Mouse (Mus musculus) adrenal gland, postnatal 10 days (tissue): Measurements from ENCODE around the gene Nprl3. TPM values are rescaled to one million over a fixed set of nuclear protein-coding genes. Genes with fewer than 3 reads are reported as not detected.
"Not testable (repeated sequence)": the region's sequence is repeated elsewhere in the genome, so short reads cannot be mapped to it uniquely, and the experiment has no call there.

Source experiments
- DNase-seq: peaks from one replicate; pipeline ENCODE4 v3.0.0; 2021; ENCODE audit warnings: mixed read lengths
- long read RNA-seq, 2 experiments: library from polyadenylated mRNA; stranded (forward); transcript quantifications; one replicate each; pipeline ENCODE4 v2.0.0; 2021
- total RNA-seq, 2 experiments: library from RNA; stranded (reverse); gene quantifications; 2 replicates each; pipeline ENCODE4 v1.2.3; 2021

Nprl3 gene
- 10 to 100 TPM; 36.9 to 50.1 TPM for total RNA-seq
- long read RNA-seq, experiment 1, transcript Nprl3-201 (13 exons, 2,865 nt): major isoform, 11 of 35 reads
- long read RNA-seq, experiment 1, partial matches to known transcripts: 9 of 35 reads
- long read RNA-seq, experiment 1, other reads (novel, unspliced or antisense): 13 of 35 reads
- long read RNA-seq, experiment 2, transcript Nprl3-201 (13 exons, 2,865 nt): major isoform, 9 of 32 reads
- long read RNA-seq, experiment 2, partial matches to known transcripts: 0 of 32 reads
- long read RNA-seq, experiment 2, other reads (novel, unspliced or antisense): 22 of 32 reads

DNA sequence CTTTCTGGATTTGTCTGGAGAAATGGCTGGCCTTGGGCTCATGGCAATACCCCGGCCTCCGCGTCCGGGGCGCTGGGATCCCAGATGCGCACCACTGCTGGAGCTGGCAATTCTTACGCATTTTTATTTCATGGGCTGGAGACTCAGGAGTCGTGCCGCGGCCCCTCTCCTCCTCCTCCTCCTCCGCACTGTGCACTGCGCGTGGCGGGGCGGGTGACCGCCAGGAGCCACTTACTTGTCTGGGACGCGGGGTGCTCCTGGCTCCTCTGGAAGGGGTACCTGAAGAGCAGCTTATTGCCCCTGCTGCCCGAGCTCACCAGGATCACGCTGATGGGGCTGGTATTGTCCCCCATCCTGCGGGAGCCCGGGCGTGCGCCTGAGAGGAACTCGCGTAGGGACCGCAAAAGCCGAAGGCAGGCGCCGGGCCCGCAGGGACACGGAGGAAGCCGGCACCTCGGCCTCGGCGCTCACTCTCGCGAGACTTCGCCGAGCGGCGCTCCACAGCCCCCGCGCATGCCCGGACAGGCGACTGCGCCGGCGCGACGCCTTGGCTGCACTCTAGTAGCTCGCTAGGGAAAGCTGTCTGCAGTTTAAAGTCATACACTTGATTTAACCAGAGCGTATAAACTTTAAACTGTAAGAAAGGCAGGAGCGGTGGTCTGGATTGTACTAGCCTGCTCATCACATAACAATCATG, at the start of gene Nprl3:
TSS of gene Nprl3 (minus strand) at position 520 of the 697 bp plus-strand sequence.
- peak; percentile 98 for DNase-seq

DNA sequence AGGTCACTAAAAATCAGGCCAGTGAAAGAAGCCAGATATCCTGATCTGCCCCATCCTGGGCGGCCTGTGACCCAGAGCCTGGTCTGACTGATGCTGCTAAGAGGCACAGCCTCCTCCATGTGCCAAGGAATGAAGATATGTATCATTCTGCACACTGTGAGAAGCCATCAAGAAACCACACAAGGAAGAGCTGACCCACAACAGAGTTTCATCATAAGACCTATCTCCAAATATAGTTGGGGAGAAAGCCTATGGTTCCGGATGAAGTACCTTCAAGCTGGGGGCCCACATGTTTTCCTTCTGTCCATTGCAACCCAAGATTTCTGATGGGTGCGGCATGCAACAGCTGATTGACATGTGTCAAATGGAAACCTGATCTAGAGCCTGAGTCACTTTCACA, 48.5 kb upstream of the Nprl3 start:
- no peak for DNase-seq

DNA sequence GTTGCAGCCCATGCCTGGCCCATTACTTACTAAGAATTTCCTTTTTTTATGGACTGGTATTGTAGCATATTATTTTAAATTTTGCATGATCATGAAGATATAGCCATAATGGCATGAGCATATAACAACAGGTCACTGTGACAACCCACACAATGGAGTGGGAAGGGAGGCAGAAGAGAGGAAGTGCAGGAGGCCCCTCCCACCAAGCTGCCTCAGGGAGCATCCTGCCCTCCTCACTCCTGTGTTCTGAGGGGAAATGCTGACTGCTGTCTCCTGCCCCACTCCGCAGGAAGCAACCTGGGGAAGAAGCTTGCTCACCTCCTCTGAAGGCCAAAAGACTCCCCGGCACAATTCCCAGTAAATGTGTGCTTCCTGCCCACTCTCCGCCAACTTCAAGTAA, 42.4 kb upstream of the Nprl3 start:
- DNase-seq: no peak

DNA sequence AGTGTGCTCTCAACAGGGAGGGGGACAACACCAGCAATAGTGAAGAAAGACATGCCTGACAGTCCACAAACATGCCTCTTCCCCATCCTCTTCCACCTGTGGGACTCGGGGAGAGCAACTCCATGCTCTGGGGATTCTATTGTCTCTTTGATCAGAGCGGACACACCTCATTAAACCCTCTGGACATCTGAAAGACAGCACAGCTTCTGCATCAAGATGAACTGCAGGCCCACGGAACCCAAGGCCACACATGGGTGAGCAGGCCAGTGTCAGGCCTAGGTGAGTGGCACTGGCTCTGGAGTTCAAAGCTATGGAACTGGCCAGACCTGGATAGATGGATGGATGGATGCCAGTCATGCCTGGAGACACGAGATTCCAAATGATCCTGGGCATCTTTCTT, 41.9 kb upstream of the Nprl3 start:
- DNase-seq: no peak

DNA sequence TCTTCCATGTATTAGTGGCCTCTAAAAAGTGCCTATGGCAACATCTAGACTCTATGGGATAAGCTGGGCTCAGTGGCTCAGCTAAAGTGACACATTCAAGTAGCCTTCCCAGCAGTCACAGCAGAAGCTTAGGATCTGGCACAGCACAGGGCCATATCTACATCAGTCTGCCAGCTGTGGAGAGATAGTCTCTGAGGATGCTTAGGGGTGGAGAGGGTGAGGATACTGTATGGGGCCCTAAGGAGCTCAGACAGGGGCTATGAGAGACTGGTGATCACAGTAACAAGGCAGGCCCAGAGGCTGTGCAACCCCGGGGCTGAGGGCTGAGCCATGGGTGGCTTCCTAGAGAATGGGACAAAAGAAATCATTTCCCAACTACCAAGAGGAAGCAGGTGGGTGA, 39.5 kb upstream of the Nprl3 start:
- no peak for DNase-seq

DNA sequence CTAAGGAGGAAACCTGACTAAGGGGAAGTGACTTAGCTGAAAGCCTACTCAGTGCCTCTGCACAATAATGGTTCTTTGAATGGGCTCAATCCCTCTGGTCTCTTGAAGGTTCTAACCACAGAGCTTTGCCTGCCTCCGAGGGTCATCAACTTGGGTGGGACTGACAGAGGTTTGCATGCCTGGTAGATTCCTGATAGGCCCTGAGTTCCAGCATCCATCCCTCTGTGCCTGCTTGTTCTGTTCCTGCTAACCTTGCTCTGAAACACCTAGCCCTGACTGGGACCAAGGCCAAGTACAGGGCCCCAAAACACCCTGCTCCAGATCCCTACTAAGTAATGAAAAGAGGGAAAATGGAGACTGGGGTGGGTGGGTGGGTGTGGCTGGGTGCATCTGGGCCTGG, 35.9 kb upstream of the Nprl3 start:
- DNase-seq: no peak

DNA sequence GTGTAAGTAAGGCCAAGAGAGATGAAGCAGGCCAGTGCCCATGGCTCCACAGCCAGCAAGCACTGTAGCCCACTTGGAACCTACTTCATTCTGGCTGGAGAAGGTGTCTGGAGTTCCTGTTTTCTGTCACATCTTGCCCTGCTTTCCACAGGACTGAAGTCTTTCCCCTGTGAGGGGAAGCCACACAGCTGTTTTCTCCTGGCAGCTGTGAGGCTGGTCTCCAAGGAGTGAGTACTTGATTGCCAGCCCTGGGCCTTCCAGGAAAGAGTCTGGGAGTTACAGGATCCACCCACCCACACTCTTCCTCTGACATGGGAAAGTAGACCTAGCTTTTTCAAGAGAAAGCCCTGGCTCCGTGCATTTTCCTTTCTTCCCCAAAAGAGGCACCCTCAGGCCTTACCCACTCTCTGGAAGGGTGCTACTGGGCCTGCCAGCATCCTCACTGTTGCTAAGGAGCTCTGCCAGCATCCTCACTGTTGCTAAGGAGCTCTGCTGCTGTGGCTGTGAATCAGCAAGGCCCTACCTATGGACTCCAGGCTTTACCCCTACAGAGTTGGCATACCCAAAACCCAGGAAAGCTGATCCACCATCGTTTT, 35.4 kb upstream of the Nprl3 start:
- DNase-seq: no peak

DNA sequence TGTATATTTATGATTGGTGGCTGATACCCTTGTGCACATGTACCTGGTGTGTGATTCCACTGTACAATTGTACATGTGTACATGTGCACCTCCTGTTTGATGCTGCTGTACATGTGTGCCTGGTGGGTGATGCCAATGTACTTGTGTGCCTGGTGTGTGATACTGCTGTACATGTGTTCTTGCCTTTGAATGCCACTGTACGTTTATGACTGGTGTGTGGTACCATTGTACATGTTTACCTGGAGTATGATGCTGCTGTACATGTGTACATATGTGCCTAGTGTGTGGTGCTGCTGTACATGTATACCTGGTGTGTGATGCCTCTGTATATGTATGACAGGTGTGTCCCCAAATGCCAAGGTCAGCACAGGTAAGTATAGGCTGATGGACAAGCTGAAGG, 34.0 kb upstream of the Nprl3 start:
- no peak for DNase-seq

DNA sequence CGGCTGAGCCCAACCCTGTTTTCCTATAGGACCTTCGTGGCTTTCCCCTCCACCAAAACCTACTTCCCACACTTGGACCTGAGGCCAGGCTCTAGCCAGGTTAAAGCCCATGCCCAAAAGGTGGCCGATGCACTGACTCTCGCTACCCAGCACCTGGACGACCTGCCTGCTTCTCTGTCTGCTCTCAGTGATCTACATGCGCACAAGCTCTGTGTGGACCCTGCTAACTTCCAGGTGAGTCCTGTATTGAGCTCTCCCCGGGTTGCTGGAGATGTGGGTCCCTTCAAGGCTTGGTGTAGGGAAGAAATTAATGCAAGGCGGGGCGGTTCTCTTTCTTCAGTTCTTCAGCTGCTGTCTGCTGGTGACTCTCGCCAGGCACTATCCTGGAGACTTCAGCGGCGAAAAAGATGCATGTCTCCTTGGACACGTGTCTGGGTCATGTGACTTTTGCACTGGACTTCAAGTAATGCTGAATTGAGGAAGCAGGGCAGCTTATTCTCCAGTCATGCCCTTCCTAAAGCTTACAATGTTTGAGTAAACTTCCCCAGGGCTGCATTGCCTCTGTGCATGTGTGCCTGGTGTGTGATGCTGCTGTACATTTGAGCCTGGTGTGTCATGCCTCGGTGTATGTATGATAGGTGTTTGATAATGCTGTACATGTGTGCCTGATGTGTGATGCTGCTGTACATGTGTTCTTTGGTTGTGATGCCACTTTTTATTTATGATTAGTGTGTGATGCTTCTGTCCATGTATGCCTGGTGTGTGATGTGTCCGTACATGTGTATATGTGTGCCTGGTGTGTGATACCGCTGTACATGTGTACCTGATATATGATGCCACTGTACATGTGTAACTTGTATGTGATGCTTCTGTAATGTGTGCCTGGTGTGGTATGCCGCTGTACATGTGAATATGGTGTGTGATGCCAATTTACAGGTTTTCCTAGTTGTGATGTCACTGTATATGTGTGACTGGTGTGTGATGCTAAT, 33.1 kb upstream of the Nprl3 start:
- DNase-seq: no peak

DNA sequence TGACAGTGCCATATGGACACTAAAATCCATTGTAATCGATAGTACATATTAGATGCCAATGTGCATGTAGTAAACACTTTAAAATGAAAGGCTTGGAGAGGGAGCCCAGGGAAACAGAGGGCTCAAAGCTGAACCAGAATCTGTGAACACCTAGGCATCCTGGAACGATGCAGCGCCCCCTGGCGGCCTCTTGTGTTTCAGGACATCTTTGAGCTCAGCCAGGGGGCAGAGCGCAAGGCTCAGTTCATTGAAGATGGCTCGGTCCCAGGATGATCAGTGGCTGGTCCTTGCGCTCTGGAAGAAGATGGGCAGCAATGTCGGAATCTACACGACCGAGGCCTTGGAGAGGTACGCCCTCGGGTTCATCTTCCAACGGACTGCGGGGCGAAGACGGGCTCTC, 32.4 kb upstream of the Nprl3 start, which contains the start of gene Hbq1a:
TSS of gene Hbq1a (plus strand) at position 205 of the 400 bp plus-strand sequence.
- peak; percentile 74 for DNase-seq

DNA sequence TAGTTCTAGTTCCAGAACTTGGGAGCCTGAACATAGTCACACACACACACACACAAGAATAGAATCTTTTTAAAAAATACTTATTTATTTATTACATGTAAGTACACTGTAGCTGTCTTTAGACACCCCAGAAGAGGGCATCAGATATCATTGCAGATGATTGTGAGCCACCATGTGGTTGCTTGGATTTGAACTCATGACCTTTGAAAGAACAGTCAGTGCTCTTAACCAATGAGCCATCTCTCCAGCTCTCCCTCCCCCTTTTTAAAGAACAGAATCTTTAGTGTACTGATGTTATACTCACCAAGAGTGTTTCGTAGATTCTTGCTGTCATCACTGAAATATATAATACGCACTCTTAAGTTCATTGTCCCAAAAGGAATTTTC, 31.0 kb upstream of the Nprl3 start:
- no peak for DNase-seq

DNA sequence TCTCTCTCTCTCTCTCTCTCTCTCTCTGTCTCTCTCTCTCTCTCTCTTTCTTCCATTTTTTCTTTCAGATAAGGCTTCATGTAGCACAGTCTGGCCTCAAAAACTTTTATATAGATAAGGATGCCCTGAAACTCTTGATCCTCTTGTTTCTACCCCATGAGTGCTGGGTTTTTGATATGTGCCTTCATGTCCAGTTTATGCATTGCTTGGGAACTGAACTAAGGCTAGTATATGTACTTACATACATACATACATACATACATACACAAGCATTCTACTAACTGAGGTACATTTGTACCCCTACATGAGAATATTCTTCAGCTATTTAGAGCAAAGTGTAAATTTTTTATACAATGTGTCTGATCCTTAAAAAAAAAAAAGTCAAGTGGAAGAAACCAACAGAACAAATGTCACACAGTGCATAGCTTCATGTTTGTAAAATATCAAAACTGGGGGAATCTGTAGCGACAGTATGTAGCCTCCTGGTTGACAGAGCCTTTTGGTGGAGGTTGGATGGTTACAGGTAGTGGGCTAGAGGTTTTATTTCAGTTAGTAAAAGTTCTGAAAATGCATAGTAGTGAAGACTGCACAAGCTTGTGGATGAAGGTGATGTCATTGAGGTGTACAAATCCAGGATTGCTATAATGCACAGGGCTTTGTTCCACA, 30.5 kb upstream of the Nprl3 start:
- no peak for DNase-seq

DNA sequence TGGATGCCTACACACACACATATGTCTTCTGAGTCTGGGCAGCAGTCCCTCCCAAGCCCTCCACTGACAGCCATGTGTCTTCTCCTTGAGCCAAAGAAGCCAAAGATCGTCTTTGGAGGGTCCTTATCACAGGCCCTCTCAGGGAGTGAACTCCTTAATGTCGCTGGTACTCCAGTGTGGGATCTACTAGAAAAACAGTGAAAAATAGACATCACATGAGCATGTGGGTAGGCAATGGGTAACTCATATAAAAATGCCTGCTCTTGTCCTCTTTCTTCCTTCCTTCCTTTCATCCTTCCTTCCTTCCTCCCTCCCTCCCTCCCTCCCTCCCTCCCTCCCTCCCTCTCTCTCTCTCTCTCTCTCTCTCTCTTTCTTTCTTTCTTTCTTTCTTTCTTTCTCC, 29.9 kb upstream of the Nprl3 start:
- DNase-seq: not testable (repeated sequence)

DNA sequence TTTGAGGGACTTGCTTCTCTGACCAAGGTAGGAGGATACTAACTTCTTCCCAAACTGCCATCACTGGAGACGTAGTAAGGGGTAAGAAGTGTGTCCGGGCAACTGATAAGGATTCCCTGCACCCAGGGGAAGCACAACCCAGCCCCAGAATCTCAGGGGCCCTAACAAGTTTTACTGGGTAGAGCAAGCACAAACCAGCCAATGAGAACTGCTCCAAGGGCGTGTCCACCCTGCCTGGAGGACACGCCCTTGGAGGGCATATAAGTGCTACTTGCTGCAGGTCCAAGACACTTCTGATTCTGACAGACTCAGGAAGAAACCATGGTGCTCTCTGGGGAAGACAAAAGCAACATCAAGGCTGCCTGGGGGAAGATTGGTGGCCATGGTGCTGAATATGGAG, 28.7 kb upstream of the Nprl3 start, which contains the start of gene Hba-a2:
TSS of gene Hba-a2 (plus strand) at position 287 of the 400 bp plus-strand sequence.
- DNase-seq: not testable (repeated sequence)

DNA sequence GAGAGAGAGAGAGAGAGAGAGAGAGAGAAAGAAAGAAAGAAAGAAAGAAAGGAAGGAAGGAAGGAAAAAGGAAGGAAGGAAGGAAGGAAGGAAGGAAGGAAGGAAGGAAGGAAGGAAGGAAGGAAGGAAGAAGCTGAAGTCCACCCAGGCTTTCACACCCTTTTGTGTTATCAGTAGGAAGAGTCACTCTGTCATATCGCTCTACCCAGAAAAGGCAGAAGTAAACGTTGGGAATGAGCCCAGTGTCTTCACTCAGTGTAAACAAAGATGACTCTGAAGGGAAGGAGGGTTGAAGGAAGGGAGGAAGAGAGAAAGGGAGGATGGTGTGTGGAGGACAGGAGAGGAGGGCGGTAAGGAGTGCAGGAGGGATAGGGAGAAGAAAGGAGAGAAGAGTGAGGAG, 26.0 kb upstream of the Nprl3 start:
- DNase-seq: not testable (repeated sequence)

DNA sequence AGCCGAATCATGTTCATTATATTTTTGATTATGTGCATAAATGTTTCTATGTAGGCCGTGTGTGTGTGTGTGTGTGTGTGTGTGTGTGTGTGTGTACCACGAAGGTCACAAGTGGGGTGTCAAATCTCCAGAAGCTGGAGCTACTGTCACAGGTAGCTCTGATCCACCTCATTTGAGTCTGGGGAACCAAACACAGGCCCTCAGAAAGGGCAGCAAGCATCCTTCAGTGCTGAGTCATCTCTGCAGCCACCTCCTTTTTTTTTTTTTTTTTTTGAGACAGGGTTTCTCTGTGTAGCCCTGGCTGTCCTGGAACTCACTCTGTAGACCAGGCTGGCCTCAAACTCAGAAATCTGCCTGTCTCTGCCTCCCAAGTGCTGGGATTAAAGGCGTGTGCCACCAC, 25.3 kb upstream of the Nprl3 start:
- DNase-seq: not testable (repeated sequence)

DNA sequence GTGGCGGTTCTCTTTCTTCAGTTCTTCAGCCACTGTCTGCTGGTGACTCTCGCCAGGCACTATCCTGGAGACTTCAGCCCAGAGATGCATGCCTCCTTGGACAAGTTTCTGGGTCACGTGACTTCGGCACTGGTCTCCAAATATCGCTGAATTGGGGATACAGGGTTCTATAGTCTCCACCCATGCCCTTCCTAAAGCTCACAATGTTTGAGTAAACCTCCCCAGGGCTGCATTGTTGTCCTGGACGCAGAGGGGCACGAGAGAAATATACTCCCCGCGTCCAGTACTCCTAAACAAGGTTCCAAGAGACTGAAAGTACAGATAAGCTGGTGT, 20.0 kb upstream of the Nprl3 start:
- no peak for DNase-seq

DNA sequence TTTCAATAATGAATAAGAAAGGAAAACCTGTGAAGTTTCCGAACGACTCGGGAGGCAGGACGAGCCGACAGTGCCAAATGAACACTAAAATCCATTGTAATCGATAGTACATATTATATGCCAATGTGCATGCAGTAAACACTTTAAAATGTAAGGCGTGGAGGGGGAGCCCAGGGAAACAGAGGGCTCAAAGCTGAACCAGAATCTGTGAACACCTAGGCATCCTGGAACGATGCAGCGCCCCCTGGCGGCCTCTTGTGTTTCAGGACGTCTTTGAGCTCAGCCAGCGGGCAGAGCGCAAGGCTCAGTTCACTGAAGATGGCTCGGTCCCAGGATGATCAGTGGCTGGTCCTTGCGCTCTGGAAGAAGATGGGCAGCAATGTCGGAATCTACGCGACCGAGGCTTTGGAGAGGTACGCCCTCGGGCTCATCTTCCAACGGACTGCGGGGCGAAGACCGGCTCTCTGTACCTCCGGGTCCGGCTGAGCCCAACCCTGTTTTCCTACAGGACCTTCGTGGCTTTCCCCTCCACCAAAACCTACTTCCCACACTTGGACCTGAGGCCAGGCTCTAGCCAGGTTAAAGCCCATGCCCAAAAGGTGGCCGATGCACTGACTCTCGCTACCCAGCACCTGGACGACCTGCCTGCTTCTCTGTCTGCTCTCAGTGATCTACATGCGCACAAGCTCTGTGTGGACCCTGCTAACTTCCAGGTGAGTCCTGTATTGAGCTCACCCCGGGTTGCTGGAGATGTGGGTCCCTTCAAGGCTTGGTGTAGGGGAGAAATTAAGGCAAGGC, 19.4 kb upstream of the Nprl3 start, which contains the start of gene Hbq1b:
TSS of gene Hbq1b (plus strand) at position 271 of the 798 bp plus-strand sequence.
- peak; percentile 86 for DNase-seq

DNA sequence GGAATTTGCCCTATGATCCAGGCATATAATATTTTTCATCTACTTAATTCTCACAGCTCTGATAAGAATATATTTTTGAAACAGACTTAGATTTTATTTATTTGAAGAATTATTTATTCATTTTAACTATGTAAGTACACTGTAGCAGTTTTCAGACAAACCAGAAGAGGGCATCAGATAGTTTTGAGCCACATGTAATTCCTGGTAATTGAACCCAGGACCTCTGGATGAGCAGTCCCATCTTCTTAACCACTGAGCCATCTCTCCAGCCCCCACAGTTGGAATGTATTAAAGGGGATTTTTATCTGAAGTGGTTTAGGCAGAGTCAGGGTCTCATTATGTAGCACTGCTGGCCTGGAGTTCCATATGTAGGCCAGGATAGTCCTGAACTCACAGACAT, 18.4 kb upstream of the Nprl3 start:
- DNase-seq: not testable (repeated sequence)

DNA sequence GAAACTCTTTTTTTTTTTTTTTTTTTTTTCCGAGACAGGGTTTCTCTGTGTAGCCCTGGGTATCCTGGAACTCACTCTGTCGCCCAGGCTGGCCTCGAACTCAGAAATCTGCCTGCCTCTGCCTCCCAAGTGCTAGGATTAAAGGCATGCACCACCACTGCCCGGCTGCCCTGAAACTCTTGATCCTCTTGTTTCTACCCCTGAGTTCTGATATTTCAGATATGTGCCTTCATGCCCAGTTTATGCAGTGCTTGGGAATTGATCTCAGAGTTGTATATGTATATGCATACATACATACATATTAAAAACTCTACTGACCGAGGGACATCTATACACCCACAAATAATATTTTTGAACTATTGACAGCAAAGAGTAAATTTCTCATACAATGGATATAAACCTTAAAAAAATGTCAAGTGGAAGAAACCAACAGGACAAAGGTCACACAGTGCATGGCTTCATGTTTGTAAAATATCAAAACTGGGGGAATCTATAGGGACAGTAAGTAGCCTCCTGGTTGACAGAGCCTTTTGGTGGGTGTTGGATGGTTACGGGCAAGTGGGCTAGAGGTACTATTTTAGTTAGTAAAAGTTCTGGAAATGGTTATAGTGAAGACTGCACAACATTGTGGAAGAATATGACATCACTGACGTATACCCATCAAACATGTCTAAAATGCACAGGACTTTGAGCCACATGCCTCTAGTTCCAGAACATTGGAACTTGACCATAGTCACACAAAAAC, 17.7 kb upstream of the Nprl3 start:
- DNase-seq: no peak
